Mouse (Mus musculus): ENCODE results near the gene Sh2d5.

Sh2d5 gene

DNA sequence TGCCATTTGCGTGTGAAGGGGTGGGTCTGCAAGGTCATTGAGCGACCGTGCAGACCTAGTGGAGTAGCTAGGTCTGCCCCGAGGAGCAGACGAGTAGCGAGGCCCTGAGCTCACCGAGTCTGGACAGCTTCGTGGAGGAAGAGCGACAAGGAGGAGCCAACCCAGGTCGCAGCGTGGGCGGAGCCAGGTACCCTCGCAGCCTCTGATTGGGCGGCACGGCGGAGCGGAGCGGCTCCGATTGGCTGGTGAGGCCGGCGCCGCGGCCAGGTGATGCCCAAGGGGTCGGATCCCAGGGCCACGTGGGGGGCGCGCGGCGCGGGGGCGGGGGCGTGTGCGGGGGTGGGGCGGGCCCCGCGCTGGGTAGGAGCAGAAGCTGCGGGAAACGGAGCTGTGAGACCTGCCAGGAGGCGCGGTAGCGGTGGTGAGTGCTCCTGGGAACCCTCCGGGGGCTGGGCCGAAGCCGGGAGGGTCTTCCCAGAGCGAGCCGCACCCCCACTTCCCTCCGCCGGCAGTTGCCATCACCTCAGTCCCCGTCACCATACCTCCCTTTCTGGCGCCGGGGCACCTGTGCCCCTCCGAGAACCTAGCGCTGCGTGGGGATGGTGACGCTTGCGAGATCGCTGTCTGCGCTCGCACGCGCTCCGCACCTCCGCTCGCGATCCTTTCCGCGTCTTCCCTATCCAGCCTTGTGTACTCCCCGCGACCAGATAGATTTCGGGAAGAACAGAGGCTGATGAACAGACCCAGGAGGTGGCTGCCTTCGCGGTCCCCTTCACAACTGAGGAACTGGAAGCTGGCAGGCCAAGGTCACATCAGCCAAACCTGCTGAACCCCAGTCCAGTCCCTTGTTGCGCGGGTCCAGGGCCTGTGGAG is at the start of gene Sh2d5, which contains the start of gene Kif17:
Gene Sh2d5, plus strand, starts transcription at position 316 of the 873 bp plus-strand sequence.
Gene Kif17, plus strand, starts transcription at position 348 of the 873 bp plus-strand sequence.
- DNase-seq (ENCODE audit: low read depth) = no peak

DNA sequence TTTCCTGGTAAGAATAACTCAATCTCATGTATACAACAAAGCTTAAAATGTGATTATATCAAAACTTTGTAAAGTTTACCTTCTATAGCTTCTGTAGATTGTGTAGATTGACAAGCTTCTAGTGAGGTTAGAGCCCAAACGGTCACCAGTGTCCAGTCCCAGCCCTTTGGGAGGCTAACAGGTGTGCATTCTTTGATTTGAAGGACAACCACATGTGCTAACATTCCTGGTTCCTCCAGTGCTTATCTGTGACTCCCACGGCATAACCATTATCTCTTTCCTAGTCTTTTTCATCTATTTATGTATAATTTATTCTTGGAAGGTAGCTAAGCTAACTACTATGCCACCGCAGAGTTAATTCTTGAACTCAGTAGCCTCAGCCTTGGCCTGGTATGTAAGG is 49.4 kb upstream of the Sh2d5 start:
- DNase-seq (ENCODE audit: low read depth) = no peak

DNA sequence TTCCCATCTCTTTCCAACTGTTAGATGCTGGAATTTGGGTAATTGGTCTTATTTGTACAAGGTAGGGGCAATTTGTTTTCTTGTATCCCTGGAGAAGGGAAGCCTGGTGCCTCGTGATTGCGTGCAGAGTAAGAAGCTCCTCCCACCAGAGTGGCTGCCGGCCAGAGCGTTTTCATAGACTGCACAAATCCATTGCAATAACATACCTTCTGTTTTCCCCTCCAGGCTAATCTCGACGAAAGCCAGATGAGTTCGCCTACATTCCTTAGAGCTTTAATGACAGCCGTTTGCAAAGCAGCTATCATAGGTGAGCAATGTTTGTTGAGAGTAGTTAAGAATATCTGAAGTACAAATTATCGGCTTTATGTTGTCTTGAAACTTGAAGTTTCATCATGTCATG is 48.5 kb upstream of the Sh2d5 start:
- no peak for DNase-seq (ENCODE audit: low read depth)

DNA sequence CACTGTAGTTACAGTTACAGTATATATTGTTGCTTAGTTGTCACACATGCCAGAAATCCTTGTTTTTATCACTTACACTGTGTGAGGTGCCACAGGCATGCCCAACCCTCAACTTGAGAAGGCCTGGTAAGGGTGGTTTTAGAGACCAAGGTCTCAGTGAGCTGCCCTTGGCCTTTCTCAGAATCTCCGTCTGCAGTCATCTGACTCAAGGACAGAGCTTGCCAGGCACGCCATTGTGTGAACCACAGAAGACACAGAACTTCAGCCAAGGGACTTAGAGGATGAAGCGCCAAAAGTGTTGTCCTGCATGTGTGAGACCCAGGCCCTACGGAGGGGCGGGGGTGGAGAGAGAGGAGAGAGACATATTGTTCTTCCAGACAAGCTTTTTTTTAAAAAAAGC is 40.1 kb upstream of the Sh2d5 start:
- DNase-seq (ENCODE audit: low read depth) = no peak

DNA sequence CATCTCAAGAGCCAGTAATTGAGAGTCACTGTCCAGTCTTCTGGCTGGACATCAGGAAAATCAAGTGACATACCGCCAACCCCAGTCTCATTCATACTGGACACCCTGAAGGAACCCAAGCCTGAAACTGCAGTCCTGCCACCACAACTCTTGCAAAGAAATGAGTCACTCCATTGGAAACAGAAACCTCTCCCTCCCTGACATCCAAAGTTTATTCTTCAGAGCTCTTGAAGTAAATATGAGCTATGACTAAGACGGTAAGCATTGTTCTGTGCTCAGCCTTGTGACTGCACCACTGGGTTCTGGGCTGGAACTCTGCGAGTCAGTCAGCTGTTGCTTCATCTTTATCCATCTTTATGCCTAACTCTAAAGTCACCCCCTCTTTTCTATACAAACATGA is 36.3 kb upstream of the Sh2d5 start:
- peak; percentile 79 for DNase-seq (ENCODE audit: low read depth)

DNA sequence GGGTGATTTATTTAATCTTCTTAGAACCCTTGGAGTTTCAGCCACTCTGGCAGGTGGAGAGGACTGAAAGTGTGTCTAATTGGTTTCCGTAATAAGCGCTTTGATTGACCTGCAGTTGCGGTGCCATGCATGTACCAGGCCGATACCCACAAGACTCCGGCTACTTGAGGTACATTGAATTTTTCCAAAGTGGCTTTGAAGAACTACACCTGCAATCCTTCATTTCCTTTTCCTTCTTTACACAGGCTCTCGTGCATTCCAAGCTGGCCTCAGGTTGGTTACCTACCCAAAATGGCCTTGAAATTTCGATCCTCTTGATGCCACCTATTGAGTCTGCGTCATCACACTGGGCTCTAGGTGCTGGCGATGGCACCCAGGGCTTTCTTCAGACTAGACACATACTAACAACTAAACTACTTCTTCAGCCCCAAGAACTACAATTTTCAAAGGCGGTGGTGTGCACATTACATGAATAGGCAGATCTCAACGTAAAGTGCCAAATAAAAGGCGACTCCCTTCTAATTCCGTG is 34.5 kb upstream of the Sh2d5 start:
- no peak for DNase-seq (ENCODE audit: low read depth)

DNA sequence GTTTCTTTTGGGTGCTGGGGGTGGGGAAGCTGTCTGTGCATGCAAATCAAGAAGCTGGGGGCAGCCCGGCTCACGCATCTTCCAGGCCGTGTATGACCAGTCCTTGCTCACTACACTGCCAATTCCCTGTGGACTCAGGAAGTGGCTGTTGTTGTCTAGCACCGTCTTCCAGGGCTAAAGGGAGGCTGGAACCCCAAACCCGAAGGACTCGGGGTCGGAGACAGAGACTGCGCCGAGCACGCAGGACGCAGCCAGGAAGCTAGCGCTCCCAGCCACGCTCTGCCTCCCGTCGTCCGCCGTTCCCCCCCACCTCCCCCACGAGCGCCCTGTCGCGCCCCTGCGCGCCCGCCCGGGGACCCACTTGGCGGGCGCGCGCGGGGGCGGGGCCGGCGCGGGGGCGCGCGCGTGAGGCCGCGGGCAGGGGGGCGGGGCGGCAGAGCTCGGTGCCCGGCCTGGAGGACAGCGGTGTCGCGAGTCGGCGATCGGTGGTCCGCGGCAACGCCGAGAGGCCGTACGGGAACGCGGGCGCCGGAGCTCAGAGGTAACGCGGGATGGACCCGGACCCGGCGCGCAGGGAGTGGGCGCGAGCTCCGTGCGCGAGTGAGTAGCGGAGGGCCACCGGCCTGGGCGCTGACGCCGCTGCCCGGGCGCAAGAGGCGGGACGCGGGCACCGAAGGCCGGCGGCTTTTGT is 33.9 kb upstream of the Sh2d5 start, which contains the start of gene Hp1bp3:
Gene Hp1bp3, plus strand, starts transcription at position 97 of the 691 bp plus-strand sequence.
- peak; percentile 84 for DNase-seq (ENCODE audit: low read depth)

DNA sequence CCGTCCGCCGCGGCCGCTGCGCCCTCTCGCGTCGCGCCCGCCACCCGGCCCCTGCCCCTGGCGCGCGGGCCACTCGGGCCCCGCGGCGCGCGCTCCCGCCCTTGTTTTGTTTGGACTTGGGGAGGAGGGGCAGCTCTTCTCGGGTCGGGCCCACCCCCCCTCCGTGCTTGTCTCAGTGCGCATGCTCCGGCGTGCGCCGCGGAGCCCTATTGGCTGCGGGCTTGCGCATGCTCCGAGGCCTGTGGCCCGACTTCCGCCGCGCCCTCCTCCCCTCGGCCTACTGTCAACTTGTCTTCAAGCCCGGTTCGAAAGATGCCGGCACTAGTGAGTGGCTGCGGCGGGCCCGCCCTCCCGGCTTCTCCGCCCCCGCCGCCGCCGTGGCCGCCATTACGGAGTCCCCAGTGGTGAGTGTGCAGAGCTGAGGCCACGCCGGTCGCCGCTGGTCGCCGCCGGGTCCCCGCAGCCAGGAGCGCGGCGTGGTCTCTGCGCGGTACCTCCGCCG is 33.3 kb upstream of the Sh2d5 start:
- peak; percentile 98 for DNase-seq (ENCODE audit: low read depth)

DNA sequence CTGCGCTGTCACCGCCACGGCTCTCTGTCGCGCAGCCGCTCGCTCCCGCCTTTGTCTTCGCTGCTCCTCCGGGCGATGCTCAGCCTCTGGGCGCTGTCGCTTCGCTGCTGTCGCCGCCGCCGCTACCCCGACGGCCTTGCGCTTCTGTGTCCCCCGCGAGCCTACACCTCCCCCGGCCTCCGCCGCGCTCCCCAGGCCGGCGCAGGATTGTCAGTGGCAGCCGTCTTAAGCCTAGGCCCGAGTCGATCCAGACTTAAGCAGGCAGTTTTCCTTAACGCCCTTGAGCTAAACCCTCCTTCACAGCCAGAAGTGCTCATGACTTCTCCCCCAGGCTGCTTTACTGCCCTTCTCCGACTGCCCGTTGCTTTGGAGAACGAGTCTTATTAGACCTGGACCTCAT is 32.8 kb upstream of the Sh2d5 start:
- DNase-seq (ENCODE audit: low read depth) = peak; percentile 17

DNA sequence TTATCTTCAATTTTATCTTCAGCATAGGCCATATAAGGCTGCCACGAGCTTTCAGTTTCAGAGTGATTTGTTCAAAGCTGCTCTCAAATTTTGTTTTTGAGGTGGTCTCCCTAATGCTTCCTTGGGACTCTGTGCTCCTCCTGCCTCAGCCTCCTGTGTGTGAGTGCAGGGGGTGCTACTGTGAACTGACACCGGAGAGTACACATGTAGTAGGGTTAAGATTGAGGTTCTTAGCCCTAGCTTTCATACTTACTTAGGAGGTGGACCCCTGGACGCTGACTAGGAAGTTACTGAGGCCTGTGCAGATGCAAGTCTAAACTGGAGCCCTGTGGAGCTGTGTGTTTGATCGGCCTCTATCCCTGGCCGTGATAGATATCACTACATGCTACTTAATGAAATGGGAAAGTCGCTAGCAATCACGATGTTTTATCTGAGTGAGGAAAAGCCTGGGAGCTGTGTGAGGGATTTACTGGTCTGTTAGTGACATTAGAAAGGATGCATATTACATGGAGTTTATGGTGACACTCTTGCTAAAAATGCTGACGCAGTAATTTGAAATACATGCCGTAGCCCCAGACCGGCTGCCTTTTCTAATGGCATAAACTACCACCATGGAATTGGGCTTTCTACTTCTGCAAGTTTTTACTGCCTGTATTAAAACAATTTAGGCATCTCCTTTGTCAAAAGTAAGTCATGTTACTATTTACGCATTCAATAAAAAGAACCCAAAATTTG is 32.1 kb upstream of the Sh2d5 start:
- peak; percentile 5 for DNase-seq (ENCODE audit: low read depth)

DNA sequence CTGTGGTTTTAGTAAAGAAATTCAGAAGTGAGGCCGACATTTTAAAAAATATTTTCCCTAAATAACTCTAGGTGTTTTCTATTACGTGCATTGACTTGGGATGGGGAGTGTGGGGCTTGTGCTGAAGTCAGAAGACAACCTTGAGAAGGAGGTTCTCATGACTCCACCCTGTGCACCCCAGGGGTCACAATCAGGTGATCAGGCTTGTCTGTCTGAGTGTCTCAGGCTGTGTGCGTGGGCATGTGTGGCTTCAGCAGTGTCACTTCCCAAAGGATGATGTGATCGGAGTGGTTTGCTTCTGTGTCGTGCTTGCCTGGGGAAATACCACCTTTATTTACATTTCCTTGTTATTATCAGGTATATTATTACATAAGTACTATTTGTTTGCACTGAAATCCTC is 30.9 kb upstream of the Sh2d5 start:
- DNase-seq (ENCODE audit: low read depth) = no peak

DNA sequence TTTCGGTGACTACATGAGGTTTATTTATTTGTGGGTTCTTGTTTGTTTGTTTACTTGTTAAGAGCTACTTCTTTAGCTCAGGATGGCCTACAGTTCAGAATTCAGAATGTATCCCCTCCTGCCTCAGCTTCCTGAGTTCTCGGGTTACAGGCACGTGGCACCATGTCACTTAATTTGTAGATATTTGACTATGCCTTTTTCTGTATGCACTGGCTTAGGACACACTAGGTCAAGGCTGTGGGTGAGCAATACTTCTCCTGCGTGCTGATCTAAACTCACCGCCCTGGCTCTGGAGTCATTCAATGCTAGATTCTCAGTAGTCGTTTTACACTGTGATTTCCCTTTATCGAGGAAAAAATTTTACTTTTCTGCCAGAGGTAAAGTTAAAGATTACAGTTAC is 29.4 kb upstream of the Sh2d5 start:
- DNase-seq (ENCODE audit: low read depth) = no peak

DNA sequence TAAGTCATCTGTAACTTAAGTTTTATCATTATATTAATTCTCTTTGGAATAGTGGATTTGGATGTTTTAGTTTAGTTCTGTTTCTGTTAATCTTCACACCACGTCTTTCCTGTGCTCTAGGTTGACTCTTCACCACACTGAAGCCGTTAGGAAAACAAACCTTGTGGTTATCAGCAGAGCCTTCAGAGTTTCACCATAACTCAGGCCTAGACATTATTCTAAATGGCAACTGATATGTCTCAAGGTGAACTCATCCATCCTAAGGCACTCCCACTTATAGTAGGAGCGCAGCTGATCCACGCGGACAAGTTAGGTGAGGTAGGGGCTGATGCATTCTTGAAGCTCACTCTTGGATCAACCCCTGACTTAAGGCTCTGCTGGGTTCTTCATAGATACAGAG is 28.8 kb upstream of the Sh2d5 start:
- DNase-seq (ENCODE audit: low read depth) = no peak

DNA sequence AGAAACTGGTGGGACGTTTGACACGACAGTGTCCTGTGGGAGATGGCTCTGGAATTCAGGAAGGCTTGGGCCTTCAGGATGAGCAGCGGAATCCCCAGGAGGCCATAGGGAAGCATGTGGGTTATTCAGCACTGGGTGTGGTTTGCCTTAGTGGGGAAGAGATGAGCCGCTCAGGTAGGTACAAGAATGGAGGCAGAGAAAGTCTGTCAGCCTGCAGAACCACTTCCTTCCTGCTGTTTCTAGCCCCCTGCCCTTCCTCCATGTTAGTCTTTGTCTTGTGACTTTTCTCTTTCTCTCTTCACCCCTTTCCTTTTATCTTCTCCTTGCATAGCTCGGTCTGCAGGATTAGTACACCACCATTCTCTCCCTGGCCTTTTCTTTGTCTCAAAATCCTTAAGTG is 27.8 kb upstream of the Sh2d5 start:
- no peak for DNase-seq (ENCODE audit: low read depth)

DNA sequence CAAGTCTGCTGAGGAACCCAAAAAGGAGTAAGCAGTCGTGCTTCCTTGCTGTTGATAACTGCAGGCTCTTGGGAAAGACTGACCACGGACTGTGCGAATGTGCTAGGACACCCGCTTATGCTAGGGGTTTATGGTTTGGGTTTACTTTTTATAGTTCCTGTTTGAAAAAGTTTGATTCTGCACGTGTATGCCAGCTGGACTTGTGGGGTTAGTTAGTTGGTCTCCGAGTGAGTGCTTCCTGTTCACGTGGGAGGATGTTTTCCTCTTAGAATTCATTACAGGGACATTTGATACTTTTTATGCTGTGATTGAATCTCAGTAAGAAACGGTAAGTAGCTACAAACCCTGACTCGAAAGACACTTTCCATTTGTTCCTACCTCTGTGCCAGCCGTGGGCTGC is 26.6 kb upstream of the Sh2d5 start:
- no peak for DNase-seq (ENCODE audit: low read depth)

DNA sequence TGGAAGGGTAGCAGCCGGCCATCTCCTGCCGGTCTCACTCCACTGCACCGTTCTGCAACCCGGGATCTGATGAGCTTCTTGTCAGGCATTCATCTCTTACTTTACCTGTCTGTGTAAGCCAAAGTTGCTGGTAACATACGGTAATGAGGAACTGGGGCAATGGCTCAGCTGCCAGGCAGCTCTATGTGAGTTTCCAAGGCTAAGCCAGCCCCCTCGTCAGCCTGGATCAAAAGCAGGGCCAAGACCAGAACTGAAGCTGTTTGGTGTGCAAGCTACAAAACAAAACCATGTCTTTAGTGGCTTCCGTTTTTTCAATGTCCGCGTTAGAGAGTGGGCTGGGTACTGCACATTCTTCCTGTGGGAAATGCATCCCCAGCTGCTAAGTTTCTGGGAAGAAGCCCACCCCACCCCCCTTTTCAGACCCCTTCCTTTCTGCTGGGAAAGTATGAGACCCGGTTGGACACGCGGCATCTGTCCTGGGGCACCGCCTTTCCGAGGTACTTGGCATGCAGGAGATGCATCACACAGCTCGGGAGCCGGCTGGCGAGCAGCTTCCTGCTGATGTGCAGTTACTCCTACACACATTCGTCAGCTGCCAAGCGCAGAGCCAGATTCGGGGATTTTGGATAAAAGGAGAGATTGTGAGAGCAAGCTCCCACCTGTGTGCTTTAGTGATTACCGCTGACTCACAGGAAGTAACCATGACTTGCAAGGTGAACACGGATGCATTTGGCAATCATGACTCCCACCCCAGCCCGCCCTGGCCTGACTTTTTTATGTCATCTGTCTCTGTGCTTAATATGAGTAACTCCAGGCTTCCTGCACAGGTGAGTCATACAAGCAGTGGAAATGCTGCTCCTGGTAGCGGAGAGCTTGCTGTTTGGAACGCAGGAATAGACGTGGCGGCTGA is 3.2 kb upstream of the Sh2d5 start:
- peak; percentile 28 for DNase-seq (ENCODE audit: low read depth)

DNA sequence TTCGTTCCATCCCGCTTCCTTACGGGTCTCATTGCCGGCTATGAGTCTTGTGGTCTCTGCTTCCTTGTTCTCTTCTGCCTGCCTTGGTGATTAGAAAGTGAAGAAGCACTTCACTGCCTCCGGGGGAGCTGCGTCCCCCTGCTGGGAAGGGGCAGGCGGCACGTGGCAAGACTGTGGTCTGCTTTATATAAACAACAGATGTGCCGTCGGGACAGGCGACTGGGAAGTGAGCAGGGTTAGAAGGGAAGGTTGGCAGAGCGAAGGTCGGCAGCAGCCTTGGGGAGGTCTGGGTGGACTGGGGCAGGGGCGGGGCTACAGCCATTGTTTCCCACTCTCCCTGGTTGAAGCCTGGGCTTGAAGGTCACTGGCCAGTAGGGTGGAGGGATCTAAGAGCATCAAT is 1.6 kb downstream of the Sh2d5 start:
- DNase-seq (ENCODE audit: low read depth) = no peak

DNA sequence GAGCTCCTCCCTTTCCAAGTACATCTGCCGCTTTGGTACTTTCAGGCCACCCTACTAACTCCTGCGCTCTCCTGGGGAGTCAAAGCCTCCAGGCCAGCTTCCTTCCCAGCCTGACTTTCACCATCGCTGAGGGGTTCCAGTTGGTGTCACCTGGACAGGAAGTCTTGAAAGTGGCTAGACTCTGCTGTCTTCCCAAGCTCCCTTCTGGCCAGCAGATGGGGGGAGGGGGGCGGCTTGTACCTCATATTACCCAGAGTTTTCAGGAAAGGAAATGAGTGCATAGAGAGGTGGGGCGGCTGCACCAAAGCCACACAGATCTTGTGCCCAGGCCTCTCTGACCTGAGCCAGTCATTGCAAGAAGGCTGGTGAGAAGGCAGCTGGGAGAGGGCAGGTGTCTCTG is 2.0 kb downstream of the Sh2d5 start:
- DNase-seq (ENCODE audit: low read depth) = no peak

DNA sequence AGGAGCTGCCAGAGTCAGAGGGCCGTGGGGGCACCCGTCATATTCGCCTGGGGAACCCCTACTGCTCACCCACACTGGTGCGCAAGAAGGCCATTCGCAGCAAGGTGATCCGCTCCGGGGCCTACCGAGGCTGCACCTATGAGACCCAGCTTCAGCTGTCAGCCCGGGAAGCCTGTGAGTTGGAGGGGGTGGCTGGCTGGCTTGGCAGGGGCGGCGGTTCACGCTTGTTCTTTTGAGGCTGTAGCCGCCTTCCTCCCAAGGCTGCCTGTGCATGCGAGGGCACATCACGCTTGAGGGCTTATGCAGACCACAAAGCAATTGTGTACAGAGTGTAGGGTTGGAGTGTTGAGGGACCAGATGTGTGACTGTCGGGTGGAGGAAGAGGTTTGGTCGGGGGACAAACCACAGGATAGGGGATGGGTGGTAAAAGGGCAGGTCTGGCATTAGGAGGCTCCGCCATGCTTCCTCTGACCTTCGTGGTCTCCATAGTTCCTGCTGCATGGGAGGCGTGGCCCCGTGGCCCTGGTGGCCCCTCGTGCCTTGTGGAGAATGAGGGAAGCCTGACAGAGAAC is 7.0 kb downstream of the Sh2d5 start:
- DNase-seq (ENCODE audit: low read depth) = no peak

DNA sequence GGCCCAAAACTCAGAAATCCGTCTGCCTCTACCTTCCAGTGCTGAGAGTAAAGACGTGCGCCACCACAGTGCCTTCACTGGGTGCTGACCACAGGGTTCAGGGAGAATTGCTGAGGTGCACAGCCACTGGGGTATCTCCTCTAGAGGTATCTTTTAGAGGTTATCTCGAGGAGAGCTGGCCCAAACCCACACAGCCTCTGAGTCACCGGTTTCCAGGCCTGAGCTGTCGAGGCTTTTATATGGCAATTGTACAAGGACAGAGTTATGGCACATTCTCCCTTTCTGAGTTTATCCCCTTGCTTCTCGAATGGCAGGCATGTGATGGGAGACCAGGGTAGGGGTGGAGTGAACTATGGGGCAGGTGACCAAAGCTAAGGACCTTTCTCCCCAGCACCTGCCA is 8.5 kb downstream of the Sh2d5 start:
- peak; percentile 8 for DNase-seq (ENCODE audit: low read depth)

DNA sequence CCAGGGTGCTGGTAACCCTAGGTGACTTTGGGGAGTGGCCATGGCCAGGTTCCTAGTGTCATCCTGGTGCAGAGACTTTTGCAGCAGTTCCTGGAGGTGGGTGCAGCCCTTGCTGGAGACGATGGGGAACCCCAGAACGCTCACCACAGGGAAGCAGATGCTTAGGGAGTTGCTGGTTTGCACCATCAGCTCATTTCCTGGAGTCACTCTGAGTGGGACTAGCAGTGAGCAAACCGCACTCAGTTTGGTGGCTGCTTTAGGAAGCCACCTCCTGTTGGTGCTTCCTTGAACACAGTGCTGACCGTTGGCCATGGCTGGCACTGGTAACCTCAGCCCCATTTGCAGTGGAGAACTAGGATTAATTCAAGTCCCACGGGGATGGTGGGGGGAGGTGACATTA is 9.3 kb downstream of the Sh2d5 start:
- DNase-seq (ENCODE audit: low read depth) = no peak
